Mouse (Mus musculus): ENCODE measurements at regions not wholly inside any gene's neighbourhood (a gene's known extent, or its start where the extent isn't known, plus 50 kb on each side); places are given as distances from the start of the nearest gene placed in this dataset.
"Not testable (repeated sequence)": the region's sequence is repeated elsewhere in the genome, so short reads cannot be mapped to it uniquely, and the experiment has no call there.

- DNase-seq = no peak
Observed at GRCm38 (mm10) chr10:66643160-66643559, 452.8 kb upstream of the Jmjd1c start.

GRCm38 (mm10) chr10:66657520-66657919 is 438.4 kb upstream of the Jmjd1c start:
- DNase-seq = no peak

- no peak for DNase-seq
Observed at GRCm38 (mm10) chr10:66683160-66683559, 412.8 kb upstream of the Jmjd1c start.

- DNase-seq = not testable (repeated sequence)
Observed at GRCm38 (mm10) chr10:66689196-66689595, 406.7 kb upstream of the Jmjd1c start.

GRCm38 (mm10) chr10:66694549-66695285 is 401.2 kb upstream of the Jmjd1c start:
- DNase-seq = no peak

- not testable (repeated sequence) for DNase-seq
Observed at GRCm38 (mm10) chr10:66714926-66715325, 381.0 kb upstream of the Jmjd1c start.

GRCm38 (mm10) chr10:66717909-66718308 is 378.0 kb upstream of the Jmjd1c start:
- DNase-seq = peak; percentile 20

GRCm38 (mm10) chr10:66719796-66720195 is 376.1 kb upstream of the Jmjd1c start:
- DNase-seq = no peak

GRCm38 (mm10) chr10:66733631-66734030 is 362.3 kb upstream of the Jmjd1c start:
- no peak for DNase-seq

- no peak for DNase-seq
Observed at GRCm38 (mm10) chr10:66734853-66735252, 361.1 kb upstream of the Jmjd1c start.

GRCm38 (mm10) chr10:66739017-66739416 is 356.9 kb upstream of the Jmjd1c start:
- DNase-seq = no peak

GRCm38 (mm10) chr10:66741819-66742218 is 354.1 kb upstream of the Jmjd1c start:
- no peak for DNase-seq

- no peak for DNase-seq
Observed at GRCm38 (mm10) chr10:66743254-66743653, 352.7 kb upstream of the Jmjd1c start.

GRCm38 (mm10) chr10:66745871-66746270 is 350.1 kb upstream of the Jmjd1c start:
- DNase-seq = no peak

GRCm38 (mm10) chr10:66752237-66752810 is 343.6 kb upstream of the Jmjd1c start:
- no peak for DNase-seq

GRCm38 (mm10) chr10:66756866-66757265 is 339.1 kb upstream of the Jmjd1c start:
- DNase-seq = no peak

GRCm38 (mm10) chr10:66770161-66771030 is 325.5 kb upstream of the Jmjd1c start:
- DNase-seq = peak; percentile 55

GRCm38 (mm10) chr10:66780335-66781170 is 315.4 kb upstream of the Jmjd1c start:
- DNase-seq = no peak

GRCm38 (mm10) chr10:66781171-66781510 is 314.8 kb upstream of the Jmjd1c start:
- no peak for DNase-seq

- DNase-seq = no peak
Observed at GRCm38 (mm10) chr10:66782025-66782424, 313.9 kb upstream of the Jmjd1c start.

GRCm38 (mm10) chr10:66787812-66788211 is 308.1 kb upstream of the Jmjd1c start:
- no peak for DNase-seq

- DNase-seq = no peak
Observed at GRCm38 (mm10) chr10:66796296-66796695, 299.6 kb upstream of the Jmjd1c start.

GRCm38 (mm10) chr10:66802691-66803090 is 293.2 kb upstream of the Jmjd1c start:
- no peak for DNase-seq

Data from right cerebral cortex, postnatal 4 days (tissue).